Mouse (Mus musculus) midbrain, postnatal 0 days (tissue): ENCODE measurements around the gene E330009J07Rik. TPM values are rescaled to one million over a fixed set of nuclear protein-coding genes. Genes with fewer than 3 reads are reported as not detected.

Source experiments
- ATAC-seq: fragments of 200-750 bp; cut with Nextera tagmentation; 2 replicates; pipeline ENCODE4 v1.8.0; 2017; ENCODE audit warnings: moderate number of reproducible peaks, mild to moderate bottlenecking, moderate TSS enrichment, moderate library complexity; ENCODE audit not compliant: low FRiP score
- DNase-seq: peaks from one replicate; pipeline ENCODE4 v3.0.0-alpha.2; 2015; ENCODE audit warnings: low spot score
- H3K27ac ChIP-seq: fragments of 300-500 bp; sonication (generic); 2 replicates; pipeline ENCODE4 v1.5.1; 2014; ENCODE audit warnings: low read depth, mild to moderate bottlenecking, low read length, mixed read lengths
- H3K27me3 ChIP-seq: fragments of 300-500 bp; sonication (generic); 2 replicates; pipeline ENCODE4 v1.6.1; 2014; ENCODE audit warnings: low read length, control low read depth, mixed read lengths; ENCODE audit not compliant: insufficient read depth
- H3K36me3 ChIP-seq: fragments of 300-500 bp; sonication (generic); 2 replicates; pipeline ENCODE4 v1.6.1; 2014; ENCODE audit warnings: low read length, control low read depth, mixed read lengths; ENCODE audit not compliant: insufficient read depth
- H3K4me1 ChIP-seq: fragments of 300-500 bp; sonication (generic); 2 replicates; pipeline ENCODE4 v1.6.1; 2014; ENCODE audit warnings: mild to moderate bottlenecking, control low read depth, antibody characterized with exemption, low read length, mixed read lengths; ENCODE audit not compliant: insufficient read depth
- H3K4me2 ChIP-seq: fragments of 300-500 bp; sonication (generic); 2 replicates; pipeline ENCODE4 v1.6.1; 2014; ENCODE audit warnings: low read depth, mild to moderate bottlenecking, low read length, mixed read lengths; ENCODE audit not compliant: poor library complexity, severe bottlenecking
- H3K4me3 ChIP-seq: fragments of 300-500 bp; sonication (generic); 2 replicates; pipeline ENCODE4 v1.5.1; 2014; ENCODE audit warnings: low read depth, mild to moderate bottlenecking, low read length, moderate library complexity
- H3K9ac ChIP-seq: fragments of 300-500 bp; sonication (generic); replicated peaks from 2 replicates; pipeline ENCODE4 v1.6.1; 2014; ENCODE audit warnings: mild to moderate bottlenecking, low read length, moderate library complexity, mixed read lengths; ENCODE audit not compliant: poor library complexity, severe bottlenecking
- H3K9me3 ChIP-seq: fragments of 300-500 bp; sonication (generic); 2 replicates; pipeline ENCODE4 v1.6.1; 2016; ENCODE audit warnings: low read length, control low read depth
- CTCF ChIP-seq: IDR thresholded peaks from 2 replicates; pipeline ENCODE4 v1.5.1; 2016; ENCODE audit warnings: antibody characterized with exemption, mild to moderate bottlenecking
- WGBS: fragments of 180-500 bp; shearing (Covaris S2); extraction: QIAGEN DNeasy Blood & Tissue Kit; methylation state at CpG from one replicate; pipeline ENCODE4 v1.1.7; 2014; 5-methylcytosine and 5-hydroxymethylcytosine counted together
- polyA plus RNA-seq: library from polyadenylated mRNA; unstranded; fragments of >200 nt; fragmentation: Nextera tagmentation; extraction: Ambion mirVana; gene quantifications from 2 replicates; pipeline ENCODE4 v1.2.1, GENCODE M21; 2015
- total RNA-seq: library from RNA; depleted of rRNA; stranded (reverse); fragments of >200 nt; gene quantifications from 2 replicates; pipeline ENCODE4 v1.2.3, GENCODE M21; 2014

E330009J07Rik gene
- total and polyA plus RNA-seq, 2 experiments from 2014 or later = 7.8 to 20.0 TPM

- Histone ChIP-seq H3K27me3 (no peaks in the 10 kb centered on the region), H3K4me2 (no peak overlapping the region), H3K4me3 (no peak overlapping the region), H3K36me3 (no peaks in the 10 kb centered on the region), H3K27ac (no peak overlapping the region), H3K4me1 (no peaks in the 10 kb centered on the region), H3K9ac (no peak overlapping the region), H3K9me3 (no peaks in the 10 kb centered on the region)
- no peak for ATAC-seq
- no peak for TF ChIP-seq CTCF
- WGBS = 92% methylated on average over 7 of the region's 7 CpGs
- DNase-seq = no peak
Measured at GRCm38 (mm10) chr6:40427441-40427840, 8.5 kb downstream of the E330009J07Rik start.

GRCm38 (mm10) chr6:40423774-40424173 is 12.2 kb downstream of the E330009J07Rik start:
- H3K9me3 ChIP-seq = no peaks in the 10 kb centered on the region
- no peak for ATAC-seq
- H3K4me3 ChIP-seq = no peak overlapping the region
- WGBS = 71% methylated on average over 1 of the region's 1 CpGs
- no peak overlapping the region for H3K4me2 ChIP-seq
- TF ChIP-seq CTCF = peak; percentile 64
- H3K4me1 ChIP-seq = no peaks in the 10 kb centered on the region
- peaks cover 5% of the 10 kb centered on the region; the same call in 1 of the 2 replicates for H3K36me3 ChIP-seq
- H3K9ac ChIP-seq = no peak overlapping the region
- no peaks in the 10 kb centered on the region for H3K27me3 ChIP-seq
- H3K27ac ChIP-seq = no peak overlapping the region
- peak; percentile 40 for DNase-seq

GRCm38 (mm10) chr6:40423013-40423412 is 12.9 kb downstream of the E330009J07Rik start:
- Histone ChIP-seq H3K4me1 (no peaks in the 10 kb centered on the region), H3K9me3 (no peaks in the 10 kb centered on the region), H3K27me3 (no peaks in the 10 kb centered on the region), H3K27ac (no peak overlapping the region), H3K36me3 (peaks cover 5% of the 10 kb centered on the region; the same call in 1 of the 2 replicates), H3K9ac (no peak overlapping the region), H3K4me2 (no peak overlapping the region), H3K4me3 (no peak overlapping the region)
- peak; percentile 31 for DNase-seq
- TF ChIP-seq CTCF = no peak
- 74% methylated on average over 1 of the region's 1 CpGs for WGBS
- no peak for ATAC-seq

GRCm38 (mm10) chr6:40421099-40421498 is 14.8 kb downstream of the E330009J07Rik start:
- Histone ChIP-seq H3K27me3 (no peaks in the 10 kb centered on the region), H3K4me2 (no peak overlapping the region), H3K27ac (no peak overlapping the region), H3K36me3 (peaks cover 5% of the 10 kb centered on the region; the same call in 1 of the 2 replicates), H3K9ac (no peak overlapping the region), H3K9me3 (no peaks in the 10 kb centered on the region), H3K4me3 (no peak overlapping the region), H3K4me1 (no peaks in the 10 kb centered on the region)
- ATAC-seq (no peak), DNase-seq (no peak)
- 96% methylated on average over 6 of the region's 6 CpGs for WGBS
- no peak for TF ChIP-seq CTCF

- Histone ChIP-seq H3K9me3 (no peaks in the 10 kb centered on the region), H3K4me1 (no peaks in the 10 kb centered on the region), H3K27me3 (no peaks in the 10 kb centered on the region), H3K27ac (no peak overlapping the region), H3K36me3 (peaks cover 5% of the 10 kb centered on the region; the same call in 1 of the 2 replicates), H3K9ac (no peak overlapping the region), H3K4me2 (no peak overlapping the region), H3K4me3 (no peak overlapping the region)
- no peak for TF ChIP-seq CTCF
- DNase-seq (peak; percentile 19), ATAC-seq (no peak)
- 88% methylated on average over 4 of the region's 4 CpGs for WGBS
Measured at GRCm38 (mm10) chr6:40418386-40418785, 17.5 kb downstream of the E330009J07Rik start.

- Histone ChIP-seq H3K9me3 (no peaks in the 10 kb centered on the region), H3K9ac (no peak overlapping the region), H3K27ac (no peak overlapping the region), H3K4me2 (no peak overlapping the region), H3K4me3 (no peak overlapping the region), H3K4me1 (no peaks in the 10 kb centered on the region), H3K27me3 (no peaks in the 10 kb centered on the region), H3K36me3 (peaks cover 4% of the 10 kb centered on the region; the same call in 1 of the 2 replicates)
- ATAC-seq (no peak; the same call in 1 of the 2 replicates), DNase-seq (no peak)
- 81% methylated on average over 5 of the region's 5 CpGs for WGBS
- TF ChIP-seq CTCF = no peak
Measured at GRCm38 (mm10) chr6:40415799-40416198, 20.1 kb downstream of the E330009J07Rik start.
